Mouse (Mus musculus) cerebellum, adult (tissue): ENCODE measurements around the gene Nptxr.

Source experiments
- ATAC-seq: cut with Nextera tagmentation; 2 replicates; pipeline ENCODE4 v1.9.2; 2017; ENCODE audit warnings: mild to moderate bottlenecking, moderate library complexity, mixed read lengths; ENCODE audit not compliant: insufficient number of reproducible peaks, low FRiP score, low TSS enrichment

The Nptxr gene

DNA sequence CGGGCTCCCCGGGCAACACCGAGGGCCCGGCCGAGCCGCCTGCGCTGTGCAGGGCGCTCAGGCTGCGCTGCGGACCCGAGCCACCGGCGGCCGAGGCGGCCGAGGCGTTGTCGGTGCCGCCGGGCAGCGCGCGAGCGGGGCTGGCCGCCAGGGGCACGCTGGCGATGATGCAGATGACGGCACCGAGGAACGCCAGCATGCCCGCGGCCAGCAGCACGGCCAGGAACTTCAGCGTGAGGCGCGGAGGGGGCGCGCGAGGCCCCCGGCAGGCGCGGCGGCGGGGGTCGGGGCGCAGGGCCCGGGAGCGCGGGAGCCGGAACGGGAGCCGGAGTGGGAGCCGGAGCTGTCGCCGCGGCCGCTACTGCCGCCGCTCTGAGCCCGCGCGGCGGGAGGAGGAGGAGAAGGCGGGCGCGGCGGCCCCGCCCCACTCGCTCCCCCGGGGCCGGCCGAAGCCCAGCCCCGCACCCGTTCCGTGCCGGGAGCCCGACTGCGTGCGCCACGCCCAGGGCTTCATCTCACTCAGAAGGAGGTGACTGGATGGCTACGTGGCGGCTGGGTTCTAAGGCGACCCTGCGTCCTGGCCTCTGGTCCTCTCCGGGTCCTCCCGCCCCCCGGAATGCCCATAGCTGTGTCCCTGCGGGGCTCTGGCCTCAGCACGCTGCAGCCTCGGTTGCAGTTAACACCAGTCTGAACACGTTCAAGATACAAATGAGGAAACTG lies at the start of gene Nptxr:
Gene Nptxr, minus strand, starts transcription at position 415 of the 720 bp plus-strand sequence.
- ATAC-seq = peak; percentile 56; the same call in 1 of the 2 replicates

DNA sequence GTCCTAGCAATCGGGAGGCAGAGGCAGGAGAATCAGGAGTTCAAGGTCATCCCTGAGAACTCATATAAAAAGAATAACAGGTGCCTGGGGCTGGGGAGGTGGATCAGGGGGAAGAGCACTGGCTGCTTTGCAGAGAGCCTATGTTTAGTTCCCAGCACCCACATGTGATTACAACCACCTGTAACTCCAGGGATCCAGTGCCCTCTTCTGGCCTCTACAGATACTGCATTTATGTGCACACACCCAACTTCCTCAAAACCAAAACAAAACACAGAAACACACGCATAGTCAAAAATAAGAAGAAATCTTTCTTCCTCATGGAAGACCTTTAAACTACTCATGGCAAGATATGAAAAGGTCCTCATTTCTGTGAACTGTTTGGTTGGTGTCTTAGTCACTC lies 45.6 kb upstream of the Nptxr start:
- no peak for ATAC-seq

GRCm38 (mm10) chr15:79847100-79847499 lies 42.5 kb upstream of the Nptxr start:
- ATAC-seq = no peak

- ATAC-seq = no peak
These were observed 41.4 kb upstream of the Nptxr start for GRCm38 (mm10) chr15:79845986-79846385.

DNA sequence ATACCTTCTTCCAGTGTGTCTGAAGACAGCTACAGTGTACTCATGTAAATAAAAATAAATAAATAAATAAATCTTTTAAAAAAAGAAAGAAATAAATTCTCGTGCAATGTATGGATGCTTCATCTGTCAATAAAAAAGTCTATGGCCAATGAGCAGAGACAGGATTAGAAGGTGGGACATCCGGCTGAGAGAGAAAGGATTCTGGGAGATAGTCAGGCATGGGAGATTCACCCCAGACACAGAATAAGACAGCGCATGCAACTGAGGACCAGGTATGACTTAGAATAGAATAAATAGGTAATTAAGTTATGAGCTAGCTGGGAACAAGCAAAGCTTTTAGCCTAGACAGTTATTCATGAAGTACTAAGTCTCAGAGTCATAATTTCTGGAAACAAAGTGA lies 38.4 kb upstream of the Nptxr start:
- no peak for ATAC-seq

DNA sequence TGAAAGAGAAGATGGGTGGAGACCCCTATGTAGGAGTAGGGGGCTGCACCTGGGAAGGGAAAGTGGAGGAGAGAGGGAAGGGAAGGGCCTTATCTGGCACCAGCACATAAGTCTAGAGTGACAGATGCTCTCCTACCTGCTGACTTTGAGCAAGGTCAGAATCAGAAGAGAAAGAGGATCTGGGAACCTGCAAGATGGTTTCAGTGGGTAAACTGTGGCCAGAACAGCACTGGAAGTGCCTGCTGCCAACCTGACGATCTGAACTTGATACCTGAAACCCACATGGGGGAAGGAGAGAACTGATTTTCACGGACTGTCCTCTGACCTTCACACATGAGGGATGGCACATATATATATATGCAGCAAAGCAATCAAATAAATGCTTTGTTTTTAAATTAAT lies 35.7 kb upstream of the Nptxr start:
- ATAC-seq = no peak

DNA sequence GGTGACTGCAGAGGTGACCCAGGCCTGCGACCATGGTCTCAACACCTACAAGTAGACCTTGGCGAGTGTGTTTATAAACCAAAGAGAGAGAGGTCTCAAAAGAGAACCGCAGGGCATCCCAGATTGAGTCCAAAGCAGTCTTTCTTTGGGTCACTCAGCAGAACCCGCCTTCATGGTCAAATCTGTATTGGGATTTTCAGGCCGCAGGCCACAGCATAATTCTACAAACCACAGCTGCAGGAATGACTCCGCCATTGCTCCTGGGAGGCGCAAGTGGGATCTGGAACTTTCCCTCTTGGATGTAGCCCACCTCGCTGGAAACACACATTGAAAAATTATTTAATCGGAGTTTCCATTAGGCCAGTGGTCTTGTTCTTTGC lies 30.3 kb upstream of the Nptxr start:
- ATAC-seq = no peak

DNA sequence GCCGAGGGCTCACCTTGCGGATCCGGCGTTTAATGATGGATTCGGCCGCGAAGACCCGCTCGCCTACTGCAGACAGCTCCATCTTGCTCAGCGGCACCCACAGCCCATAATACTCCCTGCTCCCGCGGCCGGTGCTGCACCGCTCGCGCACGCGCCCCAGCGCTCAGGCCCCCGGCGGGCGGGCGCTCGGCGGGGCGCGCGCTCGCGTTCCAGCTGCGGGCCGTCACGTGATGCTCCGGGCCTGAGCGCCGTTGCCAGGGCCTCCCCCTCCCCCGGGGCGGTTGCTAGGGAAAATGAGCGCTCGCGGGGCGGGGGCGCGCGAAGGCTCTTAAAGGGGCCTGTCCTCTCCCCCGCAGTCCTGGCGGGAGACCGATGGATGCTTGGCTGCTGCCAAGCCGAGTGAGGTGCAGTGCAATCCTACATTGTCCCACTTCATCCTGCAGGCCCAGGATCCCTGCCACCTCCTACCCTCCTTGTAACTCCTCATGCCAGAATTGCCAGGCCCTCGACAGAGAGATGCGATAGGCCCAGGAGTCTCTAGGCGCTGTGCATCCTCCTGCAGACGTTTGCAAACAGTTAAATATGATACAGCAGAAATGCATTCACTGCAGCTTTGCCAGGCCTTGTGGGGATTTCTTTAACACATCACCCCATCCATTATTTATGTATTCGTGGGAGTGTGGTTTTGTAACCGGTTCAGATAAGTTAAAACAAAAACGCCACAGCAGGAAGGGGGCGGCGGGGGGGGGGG lies 29.7 kb upstream of the Nptxr start, which contains the start of the genes Npcd and Cbx6:
Gene Npcd, minus strand, starts transcription at position 108 of the 751 bp plus-strand sequence.
Gene Cbx6, minus strand, starts transcription at position 559 of the 751 bp plus-strand sequence.
- peak; percentile 70 for ATAC-seq

DNA sequence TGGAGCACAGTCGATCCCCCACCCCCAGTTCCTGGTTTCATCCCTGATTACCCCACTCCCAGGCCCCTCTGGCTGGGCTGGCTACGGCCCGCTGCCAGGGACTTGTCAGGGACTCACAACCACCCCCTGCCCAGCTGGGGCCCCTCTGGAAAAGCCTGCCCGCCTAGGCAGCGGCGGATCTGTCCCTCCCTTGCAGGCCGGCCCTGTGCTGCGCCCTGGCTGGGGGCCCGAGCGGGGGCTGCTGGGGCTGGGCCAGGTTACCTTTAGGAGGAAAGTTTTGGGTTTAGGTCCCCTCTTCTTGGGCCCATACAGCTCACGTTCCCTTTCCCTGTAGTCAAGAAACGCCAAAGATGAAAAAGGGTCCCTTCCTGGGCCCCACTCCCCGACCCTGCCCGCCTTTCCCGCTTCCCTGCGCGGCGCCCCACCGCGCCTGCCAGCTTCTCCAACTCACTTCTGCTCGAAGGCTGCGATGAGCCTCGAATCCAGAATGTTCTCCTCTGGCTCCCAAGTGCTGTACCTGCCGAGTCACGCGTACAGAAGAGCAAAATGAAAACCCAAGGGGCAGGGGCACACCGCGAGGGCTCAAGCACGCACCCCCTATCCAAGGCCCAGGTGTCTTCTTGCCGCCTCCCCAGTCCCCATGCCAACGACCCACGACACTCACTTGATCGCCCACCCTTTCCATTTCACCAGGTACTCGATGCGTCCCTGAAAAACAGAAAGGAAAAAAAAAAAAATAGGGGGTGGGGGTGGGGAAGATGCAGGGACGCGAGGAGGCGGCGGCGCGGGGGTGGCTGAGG lies 28.9 kb upstream of the Nptxr start:
- ATAC-seq = no peak; the same call in 1 of the 2 replicates

GRCm38 (mm10) chr15:79832064-79832900 lies 27.7 kb upstream of the Nptxr start:
- no peak for ATAC-seq

GRCm38 (mm10) chr15:79830388-79830787 lies 25.8 kb upstream of the Nptxr start:
- ATAC-seq = no peak

DNA sequence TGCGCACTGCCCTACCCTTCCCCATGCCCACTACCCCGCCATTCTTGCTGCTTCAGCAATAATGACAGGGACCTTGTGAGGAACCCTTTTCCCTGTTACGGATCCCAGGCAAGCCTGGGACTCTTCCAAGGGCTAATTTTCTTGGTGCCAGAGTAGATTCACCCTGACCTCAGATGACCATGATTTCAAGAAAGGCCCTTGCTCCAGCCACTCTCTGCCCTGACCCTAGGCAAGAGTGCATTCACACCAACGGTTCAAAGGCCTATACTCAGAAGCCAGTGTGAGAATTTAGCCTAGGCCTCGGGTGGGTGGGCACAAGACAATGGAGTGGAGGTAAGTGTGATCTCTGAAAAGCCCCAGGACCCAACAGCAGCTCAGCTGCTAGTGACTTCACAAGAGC lies 24.9 kb upstream of the Nptxr start:
- ATAC-seq = no peak

DNA sequence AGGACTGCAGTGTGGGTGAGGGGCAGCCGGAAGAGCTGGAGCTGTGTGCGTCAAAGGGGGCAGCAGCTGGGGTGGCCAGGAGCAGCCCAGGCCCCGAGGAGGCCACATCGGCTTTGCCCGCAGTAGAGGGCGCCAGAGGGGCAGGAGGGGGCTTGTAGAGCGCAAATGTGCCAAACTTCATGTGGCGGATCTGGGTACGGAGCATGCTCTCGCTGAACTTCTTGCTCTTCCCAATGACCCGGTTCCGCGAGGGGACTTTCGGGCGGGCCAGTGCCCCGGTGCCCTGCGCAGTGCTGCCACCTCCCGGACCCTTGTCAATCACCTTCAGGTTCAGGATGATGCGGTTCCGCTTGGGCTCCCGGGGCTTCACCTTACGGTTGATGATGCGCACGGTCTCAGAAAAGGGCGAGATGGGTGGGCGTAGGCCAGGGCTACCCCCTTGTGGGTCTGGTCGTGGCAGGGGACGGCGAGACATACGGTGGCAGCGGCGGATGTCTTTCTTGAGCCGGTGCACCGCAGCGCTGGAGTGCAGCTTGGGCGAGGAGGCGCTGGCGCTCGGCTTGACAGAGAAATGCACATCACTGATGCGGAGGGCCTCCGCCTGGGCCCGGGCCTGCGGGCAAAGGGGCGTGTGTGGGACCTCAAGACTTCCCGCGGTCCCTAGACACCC lies 23.9 kb upstream of the Nptxr start:
- no peak for ATAC-seq

DNA sequence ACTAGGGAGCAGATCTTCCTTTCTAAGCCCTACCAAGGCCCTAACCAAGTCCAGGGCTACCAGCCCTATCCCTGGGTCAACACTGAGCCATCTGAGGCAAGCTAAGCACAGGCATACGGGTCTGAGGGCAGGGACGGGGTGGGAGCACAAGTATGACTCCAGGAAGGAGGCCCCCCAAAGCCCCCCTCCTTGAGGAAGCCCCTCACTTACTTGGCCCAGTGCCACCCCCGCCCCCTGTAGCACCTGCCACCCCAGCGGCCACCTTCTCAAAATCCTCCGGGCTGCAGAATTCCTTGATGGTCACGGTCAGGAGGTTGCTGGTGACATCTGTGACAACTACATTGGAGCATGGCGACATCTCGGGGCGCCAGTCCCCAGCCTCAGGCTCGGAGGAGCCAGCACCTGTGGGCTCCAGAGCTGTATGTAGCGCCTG lies 23.2 kb upstream of the Nptxr start:
- no peak for ATAC-seq

DNA sequence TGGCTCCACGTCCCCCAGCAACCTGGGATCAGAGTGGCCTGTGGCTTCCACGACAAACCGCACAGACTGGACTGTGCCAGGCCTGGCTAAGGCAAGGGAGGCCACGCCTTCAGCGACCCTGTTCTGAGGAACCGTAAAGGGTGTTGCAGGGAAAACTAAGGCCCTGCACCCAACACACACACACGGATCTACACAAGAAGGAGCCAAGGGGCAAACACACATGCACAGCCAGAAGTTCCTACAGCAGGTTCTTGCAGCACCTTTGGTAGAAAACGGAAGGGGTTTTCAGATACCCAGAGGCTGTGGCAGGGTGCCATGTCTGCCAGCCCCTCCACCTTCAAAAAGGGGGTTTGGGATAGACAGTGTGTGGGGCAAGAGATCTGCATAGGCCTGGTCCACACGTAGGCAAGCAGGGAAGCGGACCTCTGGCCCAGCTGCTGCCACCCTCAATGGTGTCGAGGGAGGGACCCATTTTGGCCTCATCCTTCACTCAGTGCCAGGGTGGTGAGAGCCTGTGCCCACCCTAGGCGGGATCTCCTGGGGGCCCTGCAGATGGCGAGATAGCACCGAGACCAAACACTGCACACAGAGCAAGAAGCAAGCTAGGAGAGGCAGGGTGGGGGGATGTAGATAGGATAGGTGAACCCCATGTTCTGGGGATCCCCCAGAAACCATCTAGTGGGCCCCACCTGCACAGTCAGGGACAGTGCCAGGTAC lies 22.7 kb upstream of the Nptxr start:
- no peak for ATAC-seq

- ATAC-seq = no peak
These were observed 21.8 kb upstream of the Nptxr start for GRCm38 (mm10) chr15:79826221-79826935.

- ATAC-seq = no peak
These were observed 20.7 kb upstream of the Nptxr start for GRCm38 (mm10) chr15:79825146-79825825.
